Mouse (Mus musculus): ENCODE measurements around the gene Vps29.

- TF ChIP-seq CTCF (IDR thresholded peaks at IDR 0.05; ENCODE audit: low read depth, low read length) (no peak), POLR2A (IDR thresholded peaks at IDR 0.05; ENCODE audit: insufficient read depth, low read length) (no peak)
Observed at GRCm38 (mm10) chr5:122312942-122313684, 41.1 kb upstream of the Vps29 start.

Measured in ES-Bruce4 (cell line).